16 mouse cellular contexts compared by ENCODE assay signal in genomic region chr9:14402099-14402498, GRCm38 (mm10).
"Had no signal": no experiment of that assay in that cellular context is flagged by ENCODE, and none has a peak within 500 bp of the region (broad histone marks: within the 10 kb centered on the region; RNA-seq: fewer than 3 reads in every experiment).

No protein-coding gene starts in this region.

- H3K9ac ChIP-seq: neural tube, embryonic 13.5 days; neural tube, embryonic 15.5 days; stomach, embryonic 15.5 days had no signal

- H3K4me1 ChIP-seq: neural tube, embryonic 13.5 days; neural tube, embryonic 15.5 days; stomach, embryonic 15.5 days had no signal

- H3K27ac ChIP-seq: neural tube, embryonic 13.5 days; neural tube, embryonic 15.5 days; stomach, embryonic 15.5 days; stomach, postnatal 0 days had no signal

- DNase-seq: retina, postnatal 1 day; right cerebral cortex, adult 18-20 months; right cerebral cortex, postnatal 14 days; right cerebral cortex, postnatal 25 days; right cerebral cortex, postnatal 4 days; spleen, adult 18-20 months; thymus, adult 18-20 months; thymus, adult 2 months; thymus, postnatal 14 days; thymus, postnatal 25 days; thymus, postnatal 36 days; thymus, postnatal 4 days had no signal

- H3K9me3 ChIP-seq: neural tube, embryonic 13.5 days; neural tube, embryonic 15.5 days; stomach, embryonic 15.5 days had no signal

- H3K27me3 ChIP-seq: neural tube, embryonic 13.5 days; neural tube, embryonic 15.5 days; stomach, embryonic 15.5 days had no signal

- H3K4me3 ChIP-seq: neural tube, embryonic 13.5 days; neural tube, embryonic 15.5 days; stomach, embryonic 15.5 days had no signal

- H3K36me3 ChIP-seq: neural tube, embryonic 13.5 days; neural tube, embryonic 15.5 days; stomach, embryonic 15.5 days had no signal
